Mouse (Mus musculus) frontal cortex, postnatal 36 days (tissue): ENCODE results near the gene Cdkl4.
"Not testable (repeated sequence)": the region's sequence is repeated elsewhere in the genome, so short reads cannot be mapped to it uniquely, and the experiment has no call there.

ENCODE experiments used
- DNase-seq, 2 experiments: peaks; one replicate each; pipeline ENCODE4 v3.0.0; 2022; ENCODE audit warnings: low spot score in 2 of 2

Gene Cdkl4

DNA sequence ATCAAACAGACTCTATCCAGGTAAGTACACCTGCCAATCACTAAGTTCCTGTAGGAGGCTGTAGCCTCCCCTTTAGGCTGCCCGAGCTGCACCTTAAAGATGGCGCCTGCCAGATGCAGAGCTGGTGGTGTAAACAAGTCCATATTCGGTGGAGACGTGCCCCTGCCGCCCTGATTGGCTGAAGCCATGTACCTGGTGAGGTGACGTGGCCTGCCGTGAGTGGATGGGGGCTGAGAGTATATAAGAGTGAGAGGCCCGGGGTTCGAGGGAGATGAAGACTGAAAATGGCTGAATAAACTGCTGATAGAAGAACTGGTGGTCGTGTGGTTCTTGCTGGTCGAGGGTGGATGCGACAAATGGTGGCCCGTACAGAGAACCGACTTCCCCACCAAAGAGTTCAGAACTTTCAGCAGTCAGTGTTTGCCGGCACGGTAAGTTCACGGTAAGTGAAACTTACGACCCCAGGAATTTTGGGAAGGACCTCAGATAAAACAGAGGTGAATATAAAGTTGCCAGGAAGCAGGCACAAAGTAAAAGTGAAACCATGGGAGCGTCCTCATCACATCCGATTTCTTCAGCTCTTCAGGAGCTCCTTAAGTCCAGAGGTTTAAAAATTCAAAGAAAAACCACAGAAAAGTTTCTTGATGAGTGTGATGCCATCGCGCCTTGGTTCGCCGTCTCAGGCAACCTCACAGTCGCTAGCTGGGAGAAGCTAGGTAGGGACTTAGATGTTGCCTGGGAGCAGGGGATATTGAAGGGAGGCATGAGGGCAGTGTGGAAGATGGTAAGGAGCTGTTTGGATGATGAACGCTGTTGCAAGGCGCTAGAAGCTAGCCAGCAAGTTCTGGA, 13.6 kb downstream of the Cdkl4 start:
- DNase-seq: not testable (repeated sequence)

DNA sequence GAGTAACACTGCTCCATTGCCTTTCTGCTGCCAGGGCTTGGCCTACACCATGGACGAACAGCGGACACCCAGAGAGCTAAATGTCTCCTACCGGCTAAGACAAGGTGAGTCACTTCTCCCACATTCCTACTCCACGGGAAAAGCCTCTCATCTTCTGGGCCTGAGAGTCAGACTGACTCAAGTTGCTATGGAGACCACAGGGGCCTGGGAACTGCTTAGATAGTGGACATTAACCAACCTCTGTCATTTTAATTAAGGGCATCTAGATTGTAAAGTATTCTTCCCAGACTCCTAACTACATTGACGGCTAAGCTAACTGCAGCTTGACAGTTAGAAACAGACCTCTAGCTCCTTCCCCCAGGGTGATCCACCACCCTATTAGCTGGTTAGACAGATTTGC, 14.8 kb downstream of the Cdkl4 start:
- DNase-seq: no peak

DNA sequence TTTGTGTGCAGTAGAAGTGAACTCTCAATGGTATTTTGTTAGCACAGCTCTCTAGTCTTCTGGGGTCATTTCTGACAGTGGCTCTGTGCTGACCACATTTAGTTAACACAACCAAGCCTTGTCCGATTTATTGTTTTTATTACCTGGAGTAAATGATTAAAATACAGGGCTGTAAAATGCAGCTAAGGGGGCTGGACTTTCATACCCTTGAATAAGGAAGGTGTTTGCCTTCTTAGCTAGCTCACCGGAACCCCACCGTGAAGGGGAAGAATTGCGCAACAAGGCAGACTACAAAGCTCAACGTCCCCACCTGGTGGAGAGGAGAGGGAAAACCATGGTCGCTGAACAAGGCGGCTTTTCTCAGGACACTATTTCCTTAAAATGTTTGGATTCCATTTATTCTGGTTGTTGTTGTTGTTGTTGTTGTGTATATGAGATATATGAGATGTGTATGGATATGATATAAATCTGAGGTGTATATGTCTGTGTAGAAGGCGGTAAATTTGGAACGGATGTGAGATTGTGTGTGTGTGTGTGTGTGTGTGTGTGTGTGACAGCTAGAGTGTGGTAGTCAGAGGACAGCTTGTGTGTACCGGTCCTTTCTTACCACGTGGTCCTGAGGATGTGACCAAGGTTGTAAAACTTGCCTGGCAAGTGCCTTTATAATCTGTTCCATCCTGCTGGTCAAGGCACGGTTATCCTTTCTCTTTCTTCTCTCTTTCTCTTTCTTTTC, 16.8 kb downstream of the Cdkl4 start:
- peak; percentile 66 to 80 for DNase-seq

- no peak for DNase-seq
Observed at GRCm38 (mm10) chr17:80559745-80560144, 17.9 kb downstream of the Cdkl4 start.

DNA sequence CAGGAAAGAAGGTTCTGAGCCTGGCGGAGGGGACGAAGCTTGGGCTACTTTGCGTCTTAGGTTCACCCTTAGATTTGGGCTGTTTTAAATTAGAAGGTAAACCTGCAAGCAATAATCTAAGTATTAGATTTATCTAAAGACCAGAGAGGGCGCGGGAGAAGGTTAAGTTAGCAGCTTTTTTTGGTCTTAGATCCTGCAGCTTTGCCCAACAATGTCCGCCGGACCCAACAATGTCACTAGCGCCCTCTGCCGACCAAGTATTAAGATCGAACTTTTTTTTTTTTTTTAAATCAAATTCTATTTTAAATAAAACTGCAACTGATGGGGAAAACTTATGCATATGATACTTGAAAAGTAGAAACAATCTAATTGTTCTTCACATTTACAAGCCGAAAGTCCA, 18.6 kb downstream of the Cdkl4 start:
- DNase-seq: no peak

DNA sequence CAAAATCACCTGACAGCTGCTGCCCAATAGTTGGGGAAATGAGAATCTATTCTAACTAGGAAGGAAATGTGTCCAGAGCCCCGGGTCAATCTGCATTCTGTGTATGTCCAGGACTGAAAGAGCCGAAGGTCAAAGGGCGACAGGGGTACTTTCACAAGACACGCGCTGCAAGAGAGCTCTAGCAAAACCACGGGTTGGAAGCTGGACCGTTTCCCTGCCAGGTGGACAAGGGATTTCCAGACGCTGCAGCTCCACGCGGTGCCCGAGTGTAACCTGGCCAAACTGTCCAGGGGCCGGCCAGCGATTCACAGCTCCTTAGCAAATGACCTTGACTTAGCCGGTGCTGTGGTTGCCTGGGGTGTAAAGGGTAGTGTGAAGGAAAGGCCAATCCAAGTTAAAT, 19.0 kb downstream of the Cdkl4 start:
- no peak for DNase-seq

- no peak for DNase-seq
Observed at GRCm38 (mm10) chr17:80557461-80557860, 20.2 kb downstream of the Cdkl4 start.

- peak; percentile 72 to 81 for DNase-seq
Observed at GRCm38 (mm10) chr17:80553318-80554270, 24.0 kb downstream of the Cdkl4 start.

DNA sequence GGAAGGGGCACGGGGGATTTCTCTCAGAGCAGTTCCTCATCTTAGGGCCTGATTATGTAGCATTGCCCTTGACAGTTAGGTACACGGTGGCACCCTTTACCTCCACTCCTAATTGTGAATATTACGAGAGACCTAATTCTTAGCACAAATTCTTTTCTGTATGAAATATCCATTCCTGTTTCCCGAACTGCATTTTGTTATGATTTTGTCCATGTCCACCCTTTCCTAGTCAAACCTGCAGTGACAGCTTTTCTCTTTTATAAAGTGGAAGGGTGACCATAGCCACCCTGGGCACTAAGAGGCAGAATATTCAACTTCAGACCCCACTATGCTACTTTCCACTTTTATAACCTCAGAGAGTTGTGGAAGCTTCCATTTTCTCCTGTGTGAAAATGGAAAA, 25.0 kb downstream of the Cdkl4 start:
- no peak for DNase-seq

DNA sequence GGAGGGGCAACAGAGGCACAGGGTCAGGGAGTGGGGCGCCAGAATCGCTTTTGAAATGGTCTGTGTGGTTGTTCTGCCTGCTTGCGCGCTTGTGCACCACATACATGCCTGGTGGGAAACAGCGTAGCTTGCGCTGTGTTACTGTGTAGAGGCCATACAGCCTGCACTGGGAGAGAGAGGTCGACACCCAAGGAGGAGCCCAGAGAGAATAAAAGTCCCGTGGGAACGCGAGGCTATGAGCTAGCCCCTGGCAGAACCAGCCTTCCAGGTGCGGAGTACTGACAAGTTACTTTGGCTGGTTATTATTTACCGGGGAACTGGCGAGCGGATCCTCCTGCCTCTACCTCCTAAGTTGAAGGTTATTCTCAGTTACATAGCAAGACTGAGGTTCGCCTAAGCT, 26.6 kb downstream of the Cdkl4 start:
- DNase-seq: no peak

DNA sequence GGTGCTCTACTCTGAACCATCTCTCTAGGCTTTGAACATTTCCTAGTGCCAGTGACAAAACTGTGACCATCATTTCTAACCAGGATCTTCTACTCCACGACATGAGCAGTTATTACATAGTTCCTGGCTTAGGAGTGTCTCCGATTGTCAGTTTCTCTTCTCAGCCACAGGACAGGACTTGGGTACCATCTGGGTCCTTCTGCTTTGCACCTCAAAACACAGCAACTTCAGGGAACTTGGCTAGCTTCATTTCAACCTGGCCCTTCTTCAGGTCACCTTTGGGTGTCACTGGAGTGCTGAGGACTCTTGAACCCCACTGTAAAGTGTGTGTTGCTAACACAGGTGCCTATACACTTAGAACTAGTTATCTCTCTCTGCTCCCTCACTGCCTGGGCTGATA, 30.8 kb downstream of the Cdkl4 start:
- DNase-seq: no peak

GRCm38 (mm10) chr17:80546227-80546626, 31.4 kb downstream of the Cdkl4 start:
- DNase-seq: no peak

GRCm38 (mm10) chr17:80543646-80544045, 34.0 kb downstream of the Cdkl4 start:
- no peak for DNase-seq

GRCm38 (mm10) chr17:80537136-80537535, 40.5 kb downstream of the Cdkl4 start:
- DNase-seq: no peak

DNA sequence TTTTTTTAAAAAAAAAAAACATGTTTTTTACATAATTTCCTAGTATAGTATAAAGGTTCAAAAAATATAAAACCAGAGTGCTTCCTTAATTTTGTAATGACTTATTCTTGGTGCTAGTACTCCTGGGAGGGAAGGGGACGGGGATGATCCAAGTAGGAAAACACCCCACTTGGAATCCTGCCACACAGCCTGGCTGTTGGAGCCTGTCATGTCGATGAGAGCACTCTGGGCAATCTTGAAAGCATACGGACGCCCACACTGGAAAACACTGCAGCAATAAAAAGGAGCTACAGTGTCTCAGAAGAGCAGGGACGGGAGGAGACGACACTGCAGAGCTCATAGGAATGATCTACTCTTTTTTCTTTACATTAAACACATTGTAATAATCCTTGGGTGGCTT, 42.0 kb downstream of the Cdkl4 start:
- peak; percentile 9 to 19 for DNase-seq

GRCm38 (mm10) chr17:80531351-80531750, 46.3 kb downstream of the Cdkl4 start:
- DNase-seq: not testable (repeated sequence)

GRCm38 (mm10) chr17:80523231-80523630, 54.4 kb downstream of the Cdkl4 start:
- no peak for DNase-seq

- DNase-seq: no peak
Observed at GRCm38 (mm10) chr17:80522229-80522556, 55.4 kb downstream of the Cdkl4 start.

DNA sequence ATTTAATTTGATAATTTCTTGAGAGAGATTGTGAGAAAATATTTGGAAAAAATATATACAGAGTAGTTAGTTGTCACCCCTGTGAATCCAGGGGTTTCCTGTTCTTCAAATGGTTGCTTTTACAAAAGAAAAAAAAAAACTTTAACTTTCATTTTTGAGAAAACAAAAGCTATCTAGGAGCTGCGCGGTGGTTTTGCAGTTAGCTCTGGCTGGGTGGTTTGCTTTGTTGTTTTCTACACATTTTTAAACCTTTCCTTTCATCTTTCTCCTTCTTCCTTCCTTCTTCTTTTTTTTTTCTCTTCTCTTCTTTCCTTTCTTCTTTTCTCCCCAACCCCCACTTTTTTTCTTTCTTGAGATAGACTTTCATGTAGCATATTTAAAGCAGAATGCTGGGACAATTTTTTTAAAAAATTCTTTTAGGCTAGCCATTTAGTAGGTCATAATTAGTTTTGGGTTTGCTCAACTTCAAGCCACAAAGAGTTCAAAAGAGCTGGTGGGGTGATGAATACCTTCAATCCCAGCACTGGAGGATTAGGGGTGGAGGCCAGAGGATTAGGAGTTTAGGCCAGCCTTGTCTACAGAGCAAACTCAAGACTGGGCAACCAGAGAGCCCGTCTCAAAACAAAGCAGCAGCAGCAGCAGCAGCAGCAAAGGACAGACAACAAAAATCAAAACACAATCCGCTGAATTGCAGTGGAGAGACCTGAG, 55.9 kb downstream of the Cdkl4 start:
- DNase-seq: no peak

DNA sequence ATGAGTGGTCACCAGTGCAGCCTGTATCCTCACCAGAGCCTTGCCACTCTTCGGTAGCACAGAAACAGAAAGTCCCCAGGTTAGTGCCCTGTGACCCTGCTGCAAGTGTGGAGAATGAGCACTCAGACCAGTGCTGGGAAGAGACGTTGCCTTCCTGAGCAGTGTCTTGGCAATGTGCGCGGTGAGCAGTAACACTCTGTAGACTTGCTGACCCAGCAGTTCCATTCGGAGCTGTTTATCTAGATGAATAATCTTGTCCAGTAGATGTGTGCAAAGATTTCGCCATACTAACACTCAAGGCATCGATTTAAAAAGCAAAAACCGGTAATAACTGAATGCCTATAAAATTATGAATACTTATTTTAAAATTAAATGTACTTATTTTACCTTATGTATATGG, 57.1 kb downstream of the Cdkl4 start:
- DNase-seq: no peak

GRCm38 (mm10) chr17:80518811-80519210, 58.8 kb downstream of the Cdkl4 start:
- DNase-seq: no peak

DNA sequence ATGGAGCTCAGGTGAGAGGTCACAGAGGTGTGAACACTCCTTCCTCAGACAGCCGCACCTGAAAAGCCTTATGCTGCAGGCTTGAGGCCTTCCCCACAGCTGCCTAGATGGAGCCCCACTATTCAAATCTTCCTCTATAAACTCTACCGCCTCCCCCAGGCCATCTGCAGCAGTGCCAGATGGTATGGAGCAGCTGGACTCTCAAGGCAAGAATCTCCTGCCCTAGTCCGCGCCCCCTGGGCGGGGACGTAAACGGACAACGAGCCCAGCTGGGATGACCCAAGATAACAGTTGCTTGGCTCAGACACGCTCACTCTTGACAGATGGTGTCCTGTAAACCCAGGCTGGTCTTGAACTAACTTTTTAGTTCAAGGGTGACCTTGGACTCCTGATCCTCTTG, 60.4 kb downstream of the Cdkl4 start:
- no peak for DNase-seq
